Mouse (Mus musculus): ENCODE measurements around the gene Rgs5. TPM values are rescaled to one million over a fixed set of nuclear protein-coding genes. Genes with fewer than 3 reads are reported as not detected.

The Rgs5 gene
- total RNA-seq, 2 experiments from 2014 or later, result 54.4 to 56.4 TPM

GRCm38 (mm10) chr1:169699184-169699583 is 43.9 kb downstream of the Rgs5 start:
- DNase-seq (ENCODE audit: low spot score in 2 of 2), result no peak

DNA sequence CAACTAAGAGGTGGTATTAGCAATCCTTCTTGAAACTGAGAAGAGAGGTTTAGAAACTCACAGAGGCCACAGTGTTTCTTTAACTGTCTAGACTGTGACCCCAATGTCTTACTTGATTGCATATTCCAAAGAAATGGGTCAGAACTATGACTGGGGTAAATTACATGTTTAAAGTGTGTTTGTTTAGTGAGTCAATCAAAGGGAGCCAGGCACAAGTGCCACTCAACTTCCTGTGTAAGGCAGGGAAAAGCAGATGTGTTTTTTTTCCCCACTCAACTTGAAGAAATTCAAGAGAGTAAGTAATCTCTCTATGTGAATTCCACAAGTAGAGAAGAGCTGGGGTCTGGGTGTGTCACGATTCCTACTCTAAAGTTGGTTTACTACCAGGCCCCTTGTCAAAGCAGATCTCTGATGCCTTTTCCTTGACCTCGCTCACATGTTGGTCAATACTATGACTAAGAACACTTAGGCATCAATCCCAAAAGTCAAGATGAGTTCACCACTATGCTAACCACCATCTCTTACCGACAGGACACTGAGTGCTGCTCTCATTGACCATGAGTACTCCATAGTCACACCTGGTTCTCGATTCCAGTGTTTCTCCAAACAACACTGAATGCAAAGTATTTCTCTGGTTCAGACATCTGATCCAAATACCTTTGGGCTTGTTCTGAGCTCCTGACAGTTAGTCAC is 49.2 kb downstream of the Rgs5 start:
- DNase-seq (ENCODE audit: low spot score in 2 of 2), result no peak
- intact Hi-C loops (cut with DNase I), result no loop called here

More at GRCm38 (mm10) chr1:169699184-169699583, 43.9 kb downstream of the Rgs5 start:
- intact Hi-C loops (cut with DNase I), result no loop called here

GRCm38 (mm10) chr1:169721836-169722235 is 66.5 kb downstream of the Rgs5 start:
- intact Hi-C loops (cut with DNase I), result no loop called here
- DNase-seq (ENCODE audit: low spot score in 2 of 2), result no peak

GRCm38 (mm10) chr1:169726319-169726718 is 71.0 kb downstream of the Rgs5 start:
- intact Hi-C loops (cut with DNase I), result no loop called here
- no peak for DNase-seq (ENCODE audit: low spot score in 2 of 2)

- DNase-seq (ENCODE audit: low spot score in 2 of 2), result no peak
- intact Hi-C loops (cut with DNase I), result no loop called here
Observed at GRCm38 (mm10) chr1:169730599-169731100, 75.3 kb downstream of the Rgs5 start.

- DNase-seq (ENCODE audit: low spot score in 2 of 2), result no peak
- intact Hi-C loops (cut with DNase I), result no loop called here
Observed at GRCm38 (mm10) chr1:169736139-169736538, 80.8 kb downstream of the Rgs5 start.

GRCm38 (mm10) chr1:169737231-169737630 is 81.9 kb downstream of the Rgs5 start:
- no peak for DNase-seq (ENCODE audit: low spot score in 2 of 2)
- intact Hi-C loops (cut with DNase I), result no loop called here

DNA sequence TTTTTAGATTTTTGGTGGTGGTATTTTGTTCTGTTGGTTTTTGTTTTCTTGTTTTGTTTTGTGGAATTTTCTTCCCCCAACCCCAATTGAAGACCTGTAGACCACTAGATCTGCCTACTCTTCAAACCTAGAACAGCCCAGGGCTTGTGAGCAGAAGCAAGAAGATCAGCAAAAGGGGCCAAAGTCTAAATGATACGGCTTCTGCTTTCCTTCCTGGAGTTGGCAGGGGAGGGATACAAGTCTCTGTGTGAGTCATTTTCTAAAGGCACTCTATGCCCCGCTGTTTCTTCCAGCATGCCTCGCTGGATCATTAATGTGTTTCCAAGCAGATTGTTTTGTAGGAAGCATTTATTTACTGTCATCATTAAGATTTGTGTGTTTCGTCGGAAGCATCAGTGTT is 85.8 kb downstream of the Rgs5 start:
- DNase-seq (ENCODE audit: low spot score in 2 of 2), result no peak
- intact Hi-C loops (cut with DNase I), result no loop called here

Other genes starting within 250 kb of the Rgs5 start
- gene Nuf2, start 124.0 kb upstream of the Rgs5 start, total RNA-seq (2021), result 1 to 10 TPM; 1.9 to 2.1 TPM
- gene Rgs4, start 92.1 kb downstream of the Rgs5 start, total RNA-seq (2021), result 100 to 1,000 TPM; 564 to 580 TPM